Mouse (Mus musculus) ES-E14 (cell line): ENCODE measurements around the gene Arhgef39. TPM values are rescaled to one million over a fixed set of nuclear protein-coding genes. Genes with fewer than 3 reads are reported as not detected.

Experiments
- DNase-seq: peaks from one replicate; pipeline ENCODE4 v3.0.0-alpha.2; 2013; ENCODE audit warnings: low read depth, low spot score
- H3K27ac ChIP-seq: 2 replicates; pipeline ENCODE4 v1.5.1; 2012; ENCODE audit warnings: low read depth, mild to moderate bottlenecking, low read length, moderate library complexity, mixed read lengths; ENCODE audit not compliant: poor library complexity, insufficient read depth, severe bottlenecking
- H3K36me3 ChIP-seq: 2 replicates; pipeline ENCODE4 v1.6.1; 2012; ENCODE audit warnings: mild to moderate bottlenecking, low read length, moderate library complexity, mixed read lengths; ENCODE audit not compliant: control insufficient read depth, poor library complexity, insufficient read depth, severe bottlenecking
- H3K4me1 ChIP-seq, 2 experiments: fragments of 150-350 bp in 1 of 2; sonication (generic) in 1 of 2; 2 replicates each; pipeline ENCODE4 v1.6.1; 2012; ENCODE audit warnings: low read length in 2 of 2, mild to moderate bottlenecking in 1 of 2, mixed read lengths in 1 of 2; ENCODE audit not compliant: control insufficient read depth in 2 of 2, insufficient read depth in 2 of 2, poor library complexity in 1 of 2
- H3K4me3 ChIP-seq, 2 experiments: fragments of 150-350 bp in 1 of 2; sonication (generic) in 1 of 2; 2 replicates each; pipeline ENCODE4 v1.5.1; 2012; ENCODE audit warnings: low read length in 2 of 2, low read depth in 1 of 2, mild to moderate bottlenecking in 1 of 2, mixed read lengths in 1 of 2; ENCODE audit not compliant: insufficient read depth in 1 of 2, poor library complexity in 1 of 2, severe bottlenecking in 1 of 2
- H3K9ac ChIP-seq: 2 replicates; pipeline ENCODE4 v1.6.1; 2012; ENCODE audit warnings: low read depth, mild to moderate bottlenecking, low read length, mixed read lengths; ENCODE audit not compliant: poor library complexity, insufficient read depth, severe bottlenecking
- H3K9me3 ChIP-seq: fragments of 150-350 bp; sonication (generic); 2 replicates; pipeline ENCODE4 v1.6.1; 2012; ENCODE audit warnings: low read depth, mild to moderate bottlenecking, low read length; ENCODE audit not compliant: control insufficient read depth, insufficient read depth
- CHD2 ChIP-seq: IDR thresholded peaks from 2 replicates; pipeline ENCODE4 v1.6.1; 2014; ENCODE audit warnings: mild to moderate bottlenecking, low read depth, low read length, inconsistent platforms
- HCFC1 ChIP-seq: IDR thresholded peaks from 2 replicates; pipeline ENCODE4 v1.6.1; 2012; ENCODE audit warnings: low read length, inconsistent platforms, borderline replicate concordance; ENCODE audit not compliant: insufficient read depth
- MAFK ChIP-seq: IDR thresholded peaks from 2 replicates; pipeline ENCODE4 v1.6.1; 2014; ENCODE audit warnings: mild to moderate bottlenecking, low read depth, low read length, inconsistent platforms; ENCODE audit not compliant: insufficient read depth
- ZC3H11A ChIP-seq: IDR thresholded peaks from 2 replicates; pipeline ENCODE4 v1.6.1; 2012; ENCODE audit warnings: low read depth, mild to moderate bottlenecking, inconsistent platforms, low read length, borderline replicate concordance
- ZNF384 ChIP-seq: IDR thresholded peaks from 2 replicates; pipeline ENCODE4 v1.6.1; 2012; ENCODE audit warnings: low read depth, low read length, inconsistent platforms
- in situ Hi-C, 2 experiments: fragments of 600-800 bp; cut with MboI; formaldehyde crosslinking; loops; one replicate each; pipeline ENCODE4 v1.15.1; 2025; ENCODE audit warnings: low sequenced_read_pairs in 2 of 2, inconsistent platforms in 1 of 2; ENCODE audit not compliant: unreplicated experiment in 2 of 2
- total RNA-seq: library from RNA; depleted of rRNA; stranded (reverse); fragments of 300-350 nt; gene quantifications from 2 replicates; pipeline ENCODE4 v1.2.3, GENCODE M21; 2012

Arhgef39 gene
- total RNA-seq, 1 experiment: 32.1 TPM

DNA sequence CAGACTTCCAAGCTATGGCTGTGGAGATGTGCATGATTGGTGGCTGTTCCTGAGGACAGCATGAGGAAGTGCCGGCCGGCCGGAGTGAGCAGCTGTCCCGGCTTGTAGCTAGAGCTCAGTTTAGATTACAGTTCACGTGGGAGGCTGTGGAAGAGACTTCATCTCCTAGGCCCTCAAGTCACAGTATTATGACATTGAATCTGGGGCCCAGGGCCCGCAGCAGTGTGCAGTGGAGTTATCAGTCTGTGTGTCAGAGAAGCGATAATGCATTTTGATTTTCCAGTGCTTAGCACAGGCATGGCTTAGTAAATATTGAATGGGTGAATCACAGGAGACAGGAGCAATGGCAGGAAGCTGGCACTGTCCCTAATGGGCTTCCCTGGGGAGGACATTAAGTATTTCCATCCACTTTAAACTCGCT is 30.6 kb upstream of the Arhgef39 start:
- H3K36me3 ChIP-seq: peaks cover 34% of the 10 kb centered on the region
- in situ Hi-C loops: no loop called here
- no peaks in the 10 kb centered on the region for H3K9me3 ChIP-seq
- no peak overlapping the region for H3K9ac ChIP-seq
- no peak for TF ChIP-seq CHD2
- no peak for TF ChIP-seq ZC3H11A
- TF ChIP-seq MAFK: no peak
- TF ChIP-seq HCFC1: no peak
- peaks cover 4 to 7% of the 10 kb centered on the region in 2 experiments; a peak in 2 of 4 replicates for H3K4me1 ChIP-seq
- no peak overlapping the region for H3K4me3 ChIP-seq
- no peak overlapping the region for H3K27ac ChIP-seq
- no peak for DNase-seq

- H3K4me3 ChIP-seq: no peak overlapping the region
- TF ChIP-seq ZNF384: 0 out of 2 replicates have a peak, but pooled peaks have one; percentile 35
- no peak for TF ChIP-seq MAFK
- H3K9me3 ChIP-seq: no peaks in the 10 kb centered on the region
- in situ Hi-C loops: no loop called here
- DNase-seq: no peak
- H3K4me1 ChIP-seq: peaks cover 0 to 8% of the 10 kb centered on the region in 2 experiments; a peak in 2 of 4 replicates
- H3K9ac ChIP-seq: no peak overlapping the region
- H3K36me3 ChIP-seq: peaks cover 24% of the 10 kb centered on the region
- no peak overlapping the region for H3K27ac ChIP-seq
These were observed 29.0 kb upstream of the Arhgef39 start for GRCm38 (mm10) chr4:43528487-43528886.

DNA sequence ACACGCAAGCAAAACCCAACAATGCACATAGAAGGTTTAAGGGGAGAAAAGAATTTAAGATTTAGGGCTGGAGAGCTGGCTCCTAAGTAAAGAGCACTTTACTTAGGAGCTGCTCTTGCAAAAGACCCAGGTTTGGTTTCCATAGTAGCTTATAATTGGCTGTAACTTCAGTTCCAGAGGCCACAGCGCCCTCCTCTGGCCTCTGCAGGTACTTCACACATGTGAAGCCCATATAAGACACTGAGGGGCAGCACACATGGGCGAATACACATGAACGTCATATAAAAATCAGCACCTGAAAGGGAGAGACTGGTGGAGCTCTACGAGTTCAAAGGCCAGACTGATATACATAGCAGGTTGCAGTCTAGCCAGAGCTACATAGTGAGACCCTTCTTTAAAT is 28.4 kb upstream of the Arhgef39 start:
- no peak overlapping the region for H3K9ac ChIP-seq
- TF ChIP-seq ZNF384 (no peak), MAFK (no peak), HCFC1 (no peak), CHD2 (no peak), ZC3H11A (0 out of 2 replicates have a peak, but pooled peaks have one; percentile 8)
- peak; percentile 62 for DNase-seq
- no peak overlapping the region for H3K27ac ChIP-seq
- peaks cover 18% of the 10 kb centered on the region for H3K36me3 ChIP-seq
- in situ Hi-C loops: no loop called here
- no peaks in the 10 kb centered on the region for H3K9me3 ChIP-seq
- peaks cover 0 to 6% of the 10 kb centered on the region in 2 experiments; a peak in 2 of 4 replicates for H3K4me1 ChIP-seq
- H3K4me3 ChIP-seq: no peak overlapping the region

DNA sequence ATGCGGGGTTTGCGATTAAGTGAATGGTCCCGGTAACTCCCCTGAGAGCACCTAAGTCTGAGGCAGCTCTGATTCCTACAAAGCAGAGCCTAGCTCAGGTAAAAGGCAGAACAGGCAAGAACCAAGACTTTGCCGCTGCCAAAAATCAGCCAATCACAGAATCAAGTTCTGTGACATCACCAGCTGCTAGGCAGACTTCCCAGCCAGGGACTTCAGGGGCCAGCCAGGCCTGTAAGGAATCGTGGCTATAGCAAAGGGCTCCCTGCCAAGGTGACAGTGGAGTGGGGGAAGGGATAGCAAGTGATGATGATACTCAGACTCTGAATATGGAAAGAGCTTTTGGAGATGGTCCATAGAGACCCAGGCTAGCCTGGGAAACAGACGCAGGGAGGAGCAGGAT is 20.5 kb upstream of the Arhgef39 start:
- no peak overlapping the region for H3K4me3 ChIP-seq
- TF ChIP-seq CHD2: peak; percentile 97
- no peak for TF ChIP-seq ZNF384
- TF ChIP-seq MAFK: no peak
- in situ Hi-C loops: no loop called here
- H3K4me1 ChIP-seq: peaks cover 0 to 28% of the 10 kb centered on the region in 2 experiments; a peak in 2 of 4 replicates
- H3K36me3 ChIP-seq: peaks cover 9% of the 10 kb centered on the region; the same call in 1 of the 2 replicates
- H3K9ac ChIP-seq: no peak overlapping the region
- H3K27ac ChIP-seq: no peak overlapping the region
- no peaks in the 10 kb centered on the region for H3K9me3 ChIP-seq
- peak; percentile 74 for DNase-seq

DNA sequence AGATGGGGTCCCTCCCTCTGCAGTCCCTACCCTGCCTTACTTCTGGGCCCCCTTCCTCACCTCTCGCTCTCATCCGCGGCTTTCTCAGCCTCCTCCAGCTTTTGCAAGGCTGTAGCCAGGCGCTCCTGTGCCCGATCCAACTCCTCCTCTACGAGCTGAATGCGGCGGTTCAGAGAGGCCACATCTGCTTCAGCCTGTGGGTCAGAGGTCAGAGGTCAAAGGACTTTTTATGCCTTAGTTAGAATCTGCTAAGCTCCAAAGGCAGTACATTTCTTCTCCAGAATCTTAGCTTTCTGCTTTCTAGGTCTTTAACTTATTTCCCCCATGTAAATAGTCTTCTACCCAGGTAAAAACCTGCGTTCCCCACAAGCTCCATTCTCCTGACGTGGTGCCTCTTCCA is 20.1 kb upstream of the Arhgef39 start:
- H3K9ac ChIP-seq: no peak overlapping the region
- H3K4me1 ChIP-seq: peaks cover 0 to 26% of the 10 kb centered on the region in 2 experiments; a peak in 2 of 4 replicates
- H3K9me3 ChIP-seq: no peaks in the 10 kb centered on the region

More for the DNA sequence above, 20.1 kb upstream of the Arhgef39 start:
- peak overlapping the region; percentile 23 to 52; a peak in 3 of 4 replicates for H3K4me3 ChIP-seq
- peaks cover 10% of the 10 kb centered on the region; the same call in 1 of the 2 replicates for H3K36me3 ChIP-seq
- DNase-seq: no peak
- TF ChIP-seq MAFK: no peak
- no peak for TF ChIP-seq HCFC1
- H3K27ac ChIP-seq: no peak overlapping the region
- in situ Hi-C loops: no loop called here
